Mouse (Mus musculus): ENCODE measurements at regions not wholly inside any gene's neighbourhood (a gene's known extent, or its start where the extent isn't known, plus 50 kb on each side); places are given as distances from the start of the nearest gene placed in this dataset.

GRCm38 (mm10) chr15:67030975-67031374 is 530.3 kb upstream of the Lrrc6 start:
- DNase-seq (ENCODE audit: extremely low spot score in 1 of 2, low spot score in 2 of 2), result no peak
- Histone ChIP-seq H3K4me3 (no peak overlapping the region), H3K27ac (no peak overlapping the region)
- intact Hi-C loops (cut with DNase I), result no loop called here
- TF ChIP-seq CTCF (IDR thresholded peaks at IDR 0.05), result no peak

- Histone ChIP-seq H3K27ac (no peak overlapping the region), H3K4me3 (no peak overlapping the region)
- intact Hi-C loops (cut with DNase I), result no loop called here
- no peak for DNase-seq (ENCODE audit: extremely low spot score in 1 of 2, low spot score in 2 of 2)
- no peak for TF ChIP-seq CTCF (IDR thresholded peaks at IDR 0.05)
Measured at GRCm38 (mm10) chr15:67028161-67028560, 527.5 kb upstream of the Lrrc6 start.

GRCm38 (mm10) chr15:67027751-67028150 is 527.0 kb upstream of the Lrrc6 start:
- no peak for TF ChIP-seq CTCF (IDR thresholded peaks at IDR 0.05)
- H3K27ac ChIP-seq, result no peak overlapping the region
- DNase-seq (ENCODE audit: extremely low spot score in 1 of 2, low spot score in 2 of 2), result no peak
- no peak overlapping the region for H3K4me3 ChIP-seq
- intact Hi-C loops (cut with DNase I), result no loop called here

- Histone ChIP-seq H3K27ac (no peak overlapping the region), H3K4me3 (no peak overlapping the region)
- DNase-seq (ENCODE audit: extremely low spot score in 1 of 2, low spot score in 2 of 2), result no peak
- no peak for TF ChIP-seq CTCF (IDR thresholded peaks at IDR 0.05)
- intact Hi-C loops (cut with DNase I), result no loop called here
Measured at GRCm38 (mm10) chr15:67025746-67026145, 525.0 kb upstream of the Lrrc6 start.

- no peak overlapping the region for H3K4me3 ChIP-seq
- intact Hi-C loops (cut with DNase I), result no loop called here
- no peak for DNase-seq (ENCODE audit: extremely low spot score in 1 of 2, low spot score in 2 of 2)
- no peak overlapping the region for H3K27ac ChIP-seq
- no peak for TF ChIP-seq CTCF (IDR thresholded peaks at IDR 0.05)
Measured at GRCm38 (mm10) chr15:67024386-67024785, 523.7 kb upstream of the Lrrc6 start.

- TF ChIP-seq CTCF (IDR thresholded peaks at IDR 0.05), result no peak
- no peak overlapping the region for H3K27ac ChIP-seq
- no peak for DNase-seq (ENCODE audit: extremely low spot score in 1 of 2, low spot score in 2 of 2)
- no peak overlapping the region for H3K4me3 ChIP-seq
- intact Hi-C loops (cut with DNase I), result no loop called here
Measured at GRCm38 (mm10) chr15:67023081-67023480, 522.4 kb upstream of the Lrrc6 start.

- no peak for DNase-seq (ENCODE audit: extremely low spot score in 1 of 2, low spot score in 2 of 2)
- H3K27ac ChIP-seq, result no peak overlapping the region
- intact Hi-C loops (cut with DNase I), result no loop called here
Measured at GRCm38 (mm10) chr15:67021391-67021790, 520.7 kb upstream of the Lrrc6 start.

GRCm38 (mm10) chr15:67019891-67020290 is 519.2 kb upstream of the Lrrc6 start:
- DNase-seq (ENCODE audit: extremely low spot score in 1 of 2, low spot score in 2 of 2), result no peak
- Histone ChIP-seq H3K4me3 (no peak overlapping the region), H3K27ac (no peak overlapping the region)
- intact Hi-C loops (cut with DNase I), result no loop called here
- TF ChIP-seq CTCF (IDR thresholded peaks at IDR 0.05), result no peak

More at GRCm38 (mm10) chr15:67021391-67021790, 520.7 kb upstream of the Lrrc6 start:
- TF ChIP-seq CTCF (IDR thresholded peaks at IDR 0.05), result no peak
- H3K4me3 ChIP-seq, result no peak overlapping the region

- DNase-seq (ENCODE audit: extremely low spot score in 1 of 2, low spot score in 2 of 2), result no peak
- Histone ChIP-seq H3K4me3 (no peak overlapping the region), H3K27ac (no peak overlapping the region)
- intact Hi-C loops (cut with DNase I), result no loop called here
- TF ChIP-seq CTCF (IDR thresholded peaks at IDR 0.05), result no peak
Measured at GRCm38 (mm10) chr15:67019194-67019661, 518.5 kb upstream of the Lrrc6 start.

Data from left cerebral cortex, adult 2 months (tissue).